Comparison of ENCODE assay signal across 20 mouse cellular contexts in the genomic region with DNA sequence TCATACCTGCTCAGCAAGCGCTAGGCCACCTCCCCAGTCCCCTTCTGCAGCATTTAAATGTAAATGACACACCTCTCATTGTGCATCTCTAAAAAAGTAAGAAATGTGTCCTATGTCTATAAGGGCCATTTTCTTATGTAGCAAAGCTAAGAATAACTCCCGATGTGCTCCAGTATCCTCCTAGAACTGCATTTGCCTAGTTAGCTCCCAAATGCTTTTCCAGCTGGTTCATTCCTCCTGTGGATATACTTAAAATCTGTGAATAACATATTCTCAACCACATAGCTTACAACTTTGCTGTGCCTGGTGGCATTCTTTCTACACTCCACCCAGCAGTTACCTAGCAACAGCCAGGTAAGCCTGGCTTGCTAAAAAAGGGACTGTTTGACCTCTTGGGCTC.
DNase-seq lines count a peak whose midpoint lies in the region; ATAC-seq and TF ChIP-seq lines count a peak whose summit lies in the region.
"Had no signal": no experiment of that assay in that cellular context is flagged by ENCODE, and none has a peak within 500 bp of the region (broad histone marks: within the 10 kb centered on the region; RNA-seq: fewer than 3 reads in every experiment).

No protein-coding gene starts in this region.

- no peak for DNase-seq in frontal cortex, postnatal 14 days (ENCODE audit: low spot score in 2 of 2)
- no peak for DNase-seq in left cerebral cortex, adult 2 months (ENCODE audit: extremely low spot score in 1 of 2, low spot score in 2 of 2)
- DNase-seq in left cerebral cortex, postnatal 4 days = no peak
- peak; percentile 50 for DNase-seq in brain, adult 2 months (ENCODE audit: low read depth, low spot score)
- DNase-seq: adrenal gland, adult 8-10 months; adrenal gland, postnatal 14 days; adrenal gland, postnatal 36 days; cerebellum, adult 11 months; cerebellum, adult 18-20 months; cerebellum, adult 8-10 months; cerebellum, adult 9-11 months; cerebellum, postnatal 36 days had no signal

- no peak overlapping the region for H3K4me2 ChIP-seq in midbrain, embryonic 13.5 days (replicated peaks)
- H3K4me2 ChIP-seq in heart, embryonic 11.5 days = no peak overlapping the region
- H3K4me2 ChIP-seq: embryonic facial prominence, embryonic 12.5 days; forebrain, embryonic 13.5 days; forebrain, embryonic 15.5 days had no signal

- no peak overlapping the region for H3K4me3 ChIP-seq in left cerebral cortex, adult 2 months
- no peak overlapping the region for H3K4me3 ChIP-seq in midbrain, embryonic 13.5 days (replicated peaks)
- no peak overlapping the region for H3K4me3 ChIP-seq in heart, embryonic 11.5 days (ENCODE audit: low read depth, low read length)
- H3K4me3 ChIP-seq: embryonic facial prominence, embryonic 10.5 days; embryonic facial prominence, embryonic 12.5 days; forebrain, embryonic 13.5 days; forebrain, embryonic 15.5 days had no signal

- 0 out of 2 replicates have a peak, but pooled peaks cover 3% of the 10 kb centered on the region for H3K36me3 ChIP-seq in midbrain, embryonic 13.5 days
- H3K36me3 ChIP-seq in heart, embryonic 11.5 days (ENCODE audit: control insufficient read depth, insufficient read depth, low read length) = no peaks in the 10 kb centered on the region
- H3K36me3 ChIP-seq: embryonic facial prominence, embryonic 10.5 days; embryonic facial prominence, embryonic 12.5 days; forebrain, embryonic 15.5 days had no signal

- intact Hi-C loops in left cerebral cortex, adult 2 months (cut with DNase I) = no loop called here
- intact Hi-C loops in left cerebral cortex, postnatal 4 days (cut with DNase I) = no loop called here

- peak; percentile 55 for ATAC-seq in frontal cortex, adult (ENCODE audit: low TSS enrichment)
- ATAC-seq in midbrain, embryonic 13.5 days = no peak
- ATAC-seq in heart, embryonic 11.5 days (replicated peaks; ENCODE audit: insufficient number of reproducible peaks, low FRiP score, low TSS enrichment) = no peak
- ATAC-seq: activated CD4-positive, CD25-positive, alpha-beta regulatory T cell, adult 4 months; forebrain, embryonic 13.5 days; forebrain, embryonic 15.5 days had no signal

- H3K4me1 ChIP-seq in midbrain, embryonic 13.5 days (replicated peaks) = no peaks in the 10 kb centered on the region
- H3K4me1 ChIP-seq in heart, embryonic 11.5 days (ENCODE audit: control insufficient read depth, insufficient read depth, low read length) = no peaks in the 10 kb centered on the region
- H3K4me1 ChIP-seq: embryonic facial prominence, embryonic 10.5 days; embryonic facial prominence, embryonic 12.5 days; forebrain, embryonic 13.5 days; forebrain, embryonic 15.5 days had no signal

- 87% methylated on average over 2 of the region's 2 CpGs for WGBS in midbrain, embryonic 13.5 days
- WGBS in heart, embryonic 11.5 days (ENCODE audit: insufficient replicate concordance) = 81% methylated on average over 2 of the region's 2 CpGs

- no peaks in the 10 kb centered on the region; the same call in 1 of the 2 replicates for H3K9me3 ChIP-seq in midbrain, embryonic 13.5 days
- no peaks in the 10 kb centered on the region; the same call in 1 of the 2 replicates for H3K9me3 ChIP-seq in heart, embryonic 11.5 days (replicated peaks; ENCODE audit: control insufficient read depth, low read length)
- H3K9me3 ChIP-seq: embryonic facial prominence, embryonic 12.5 days; forebrain, embryonic 15.5 days had no signal

- no peak for TF ChIP-seq CTCF in left cerebral cortex, adult 2 months (IDR thresholded peaks at IDR 0.05)

- no peak overlapping the region for H3K9ac ChIP-seq in midbrain, embryonic 13.5 days (replicated peaks)
- H3K9ac ChIP-seq in heart, embryonic 11.5 days (ENCODE audit: low read depth, low read length) = no peak overlapping the region
- H3K9ac ChIP-seq: embryonic facial prominence, embryonic 12.5 days; forebrain, embryonic 13.5 days; forebrain, embryonic 15.5 days had no signal

- H3K27me3 ChIP-seq in midbrain, embryonic 13.5 days = no peaks in the 10 kb centered on the region
- no peaks in the 10 kb centered on the region for H3K27me3 ChIP-seq in heart, embryonic 11.5 days (ENCODE audit: control insufficient read depth, insufficient read depth, low read length)
- H3K27me3 ChIP-seq: embryonic facial prominence, embryonic 12.5 days; forebrain, embryonic 13.5 days; forebrain, embryonic 15.5 days had no signal

- H3K27ac ChIP-seq in left cerebral cortex, adult 2 months = peak overlapping the region; percentile 15; the same call in 1 of the 2 replicates
- H3K27ac ChIP-seq in midbrain, embryonic 13.5 days = no peak overlapping the region
- H3K27ac ChIP-seq in heart, embryonic 11.5 days (ENCODE audit: low read depth, low read length) = no peak overlapping the region
- H3K27ac ChIP-seq: embryonic facial prominence, embryonic 10.5 days; embryonic facial prominence, embryonic 12.5 days; forebrain, embryonic 13.5 days; forebrain, embryonic 15.5 days had no signal
